Mouse (Mus musculus) midbrain, postnatal 0 days (tissue): Measurements from ENCODE around the gene Rcn2. TPM values are rescaled to one million over a fixed set of nuclear protein-coding genes. Genes with fewer than 3 reads are reported as not detected.

Experiments used
- ATAC-seq: fragments of 200-750 bp; cut with Nextera tagmentation; 2 replicates; pipeline ENCODE4 v1.8.0; 2017; ENCODE audit warnings: moderate number of reproducible peaks, mild to moderate bottlenecking, moderate TSS enrichment, moderate library complexity; ENCODE audit not compliant: low FRiP score
- DNase-seq: peaks from one replicate; pipeline ENCODE4 v3.0.0-alpha.2; 2015; ENCODE audit warnings: low spot score
- H3K27ac ChIP-seq: fragments of 300-500 bp; sonication (generic); 2 replicates; pipeline ENCODE4 v1.5.1; 2014; ENCODE audit warnings: low read depth, mild to moderate bottlenecking, low read length, mixed read lengths
- H3K27me3 ChIP-seq: fragments of 300-500 bp; sonication (generic); 2 replicates; pipeline ENCODE4 v1.6.1; 2014; ENCODE audit warnings: low read length, control low read depth, mixed read lengths; ENCODE audit not compliant: insufficient read depth
- H3K36me3 ChIP-seq: fragments of 300-500 bp; sonication (generic); 2 replicates; pipeline ENCODE4 v1.6.1; 2014; ENCODE audit warnings: low read length, control low read depth, mixed read lengths; ENCODE audit not compliant: insufficient read depth
- H3K4me1 ChIP-seq: fragments of 300-500 bp; sonication (generic); 2 replicates; pipeline ENCODE4 v1.6.1; 2014; ENCODE audit warnings: mild to moderate bottlenecking, control low read depth, antibody characterized with exemption, low read length, mixed read lengths; ENCODE audit not compliant: insufficient read depth
- H3K4me2 ChIP-seq: fragments of 300-500 bp; sonication (generic); 2 replicates; pipeline ENCODE4 v1.6.1; 2014; ENCODE audit warnings: low read depth, mild to moderate bottlenecking, low read length, mixed read lengths; ENCODE audit not compliant: poor library complexity, severe bottlenecking
- H3K4me3 ChIP-seq: fragments of 300-500 bp; sonication (generic); 2 replicates; pipeline ENCODE4 v1.5.1; 2014; ENCODE audit warnings: low read depth, mild to moderate bottlenecking, low read length, moderate library complexity
- H3K9ac ChIP-seq: fragments of 300-500 bp; sonication (generic); replicated peaks from 2 replicates; pipeline ENCODE4 v1.6.1; 2014; ENCODE audit warnings: mild to moderate bottlenecking, low read length, moderate library complexity, mixed read lengths; ENCODE audit not compliant: poor library complexity, severe bottlenecking
- H3K9me3 ChIP-seq: fragments of 300-500 bp; sonication (generic); 2 replicates; pipeline ENCODE4 v1.6.1; 2016; ENCODE audit warnings: low read length, control low read depth
- CTCF ChIP-seq: IDR thresholded peaks from 2 replicates; pipeline ENCODE4 v1.5.1; 2016; ENCODE audit warnings: antibody characterized with exemption, mild to moderate bottlenecking
- WGBS: fragments of 180-500 bp; shearing (Covaris S2); extraction: QIAGEN DNeasy Blood & Tissue Kit; methylation state at CpG from one replicate; pipeline ENCODE4 v1.1.7; 2014; 5-methylcytosine and 5-hydroxymethylcytosine counted together
- polyA plus RNA-seq: library from polyadenylated mRNA; unstranded; fragments of >200 nt; fragmentation: Nextera tagmentation; extraction: Ambion mirVana; gene quantifications from 2 replicates; pipeline ENCODE4 v1.2.1, GENCODE M21; 2015
- total RNA-seq: library from RNA; depleted of rRNA; stranded (reverse); fragments of >200 nt; gene quantifications from 2 replicates; pipeline ENCODE4 v1.2.3, GENCODE M21; 2014; rRNA removed

Rcn2 gene
- total and polyA plus RNA-seq, 2 experiments from 2014 or later: 110 to 295 TPM

DNA sequence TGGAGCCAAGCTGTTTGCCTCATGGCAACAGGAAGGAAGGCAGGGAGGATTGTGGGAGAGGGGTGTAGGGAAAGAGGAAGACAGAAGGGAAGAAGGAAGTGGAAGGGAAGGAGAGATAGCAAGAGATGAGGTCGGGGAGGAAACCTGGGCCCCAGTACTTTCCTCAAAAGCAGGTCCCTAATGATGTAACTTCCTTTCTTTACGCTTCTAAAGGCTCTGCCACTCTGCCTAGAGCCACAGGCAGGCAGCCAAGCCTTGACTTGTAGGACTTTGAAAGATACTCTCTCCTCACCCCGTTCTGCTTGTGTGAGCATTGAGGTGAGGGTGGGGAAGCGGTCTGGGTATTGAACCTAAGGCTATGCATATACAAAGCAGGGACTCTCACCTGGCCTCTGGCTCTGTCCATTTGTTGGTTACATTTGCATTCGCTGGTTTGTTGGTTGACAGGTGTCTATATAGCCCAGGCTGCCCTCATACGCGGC lies 58.4 kb downstream of the Rcn2 start:
- Histone ChIP-seq H3K9me3 (no peaks in the 10 kb centered on the region), H3K4me1 (no peaks in the 10 kb centered on the region), H3K9ac (no peak overlapping the region), H3K4me3 (no peak overlapping the region), H3K27me3 (no peaks in the 10 kb centered on the region), H3K4me2 (no peak overlapping the region), H3K36me3 (no peaks in the 10 kb centered on the region), H3K27ac (no peak overlapping the region)
- no peak for DNase-seq
- ATAC-seq: no peak
- 87% methylated on average over 7 of the region's 7 CpGs for WGBS
- TF ChIP-seq CTCF: no peak

DNA sequence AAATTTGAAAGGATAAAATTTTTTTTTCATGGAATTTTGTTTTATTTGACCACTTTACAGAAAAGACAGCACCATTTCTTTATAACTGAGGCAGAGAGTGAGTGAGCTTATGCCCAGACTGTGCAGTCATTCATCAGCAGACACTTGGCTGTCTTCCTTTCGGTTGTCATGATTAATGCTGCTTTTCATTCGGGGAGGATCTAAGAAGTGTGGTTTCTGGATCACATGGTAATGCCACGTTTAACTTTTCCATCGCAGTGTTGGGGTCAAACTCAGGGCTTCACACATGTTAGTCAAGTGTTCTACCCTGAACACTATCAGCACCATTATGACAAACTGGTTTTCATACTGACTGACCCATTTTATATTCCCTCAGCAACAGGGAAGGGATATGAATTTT lies 59.4 kb downstream of the Rcn2 start:
- H3K36me3 ChIP-seq: no peaks in the 10 kb centered on the region
- no peak overlapping the region for H3K4me3 ChIP-seq
- no peaks in the 10 kb centered on the region for H3K9me3 ChIP-seq
- H3K9ac ChIP-seq: no peak overlapping the region
- H3K27me3 ChIP-seq: no peaks in the 10 kb centered on the region
- no peak overlapping the region for H3K27ac ChIP-seq
- H3K4me1 ChIP-seq: no peaks in the 10 kb centered on the region
- DNase-seq: no peak
- no peak overlapping the region for H3K4me2 ChIP-seq
- ATAC-seq: no peak
- 68% methylated on average over 4 of the region's 4 CpGs for WGBS
- no peak for TF ChIP-seq CTCF

GRCm38 (mm10) chr9:56104921-56105320 lies 63.3 kb downstream of the Rcn2 start:
- TF ChIP-seq CTCF: no peak
- H3K27ac ChIP-seq: no peak overlapping the region
- DNase-seq: no peak

GRCm38 (mm10) chr9:56106274-56107072 lies 64.8 kb downstream of the Rcn2 start:
- Histone ChIP-seq H3K27me3 (no peaks in the 10 kb centered on the region), H3K36me3 (no peaks in the 10 kb centered on the region), H3K9ac (no peak overlapping the region), H3K4me1 (no peaks in the 10 kb centered on the region), H3K4me2 (no peak overlapping the region), H3K9me3 (no peaks in the 10 kb centered on the region), H3K27ac (no peak overlapping the region), H3K4me3 (no peak overlapping the region)
- no peak for TF ChIP-seq CTCF
- WGBS: 75% methylated on average over 6 of the region's 6 CpGs
- ATAC-seq (no peak), DNase-seq (no peak)

More at GRCm38 (mm10) chr9:56104921-56105320, 63.3 kb downstream of the Rcn2 start:
- H3K9ac ChIP-seq: no peak overlapping the region
- no peak overlapping the region for H3K4me2 ChIP-seq
- ATAC-seq: no peak
- H3K4me3 ChIP-seq: no peak overlapping the region
- WGBS: 85% methylated on average over 7 of the region's 7 CpGs
- no peaks in the 10 kb centered on the region for H3K9me3 ChIP-seq
- no peaks in the 10 kb centered on the region for H3K36me3 ChIP-seq
- no peaks in the 10 kb centered on the region for H3K4me1 ChIP-seq
- H3K27me3 ChIP-seq: no peaks in the 10 kb centered on the region

- ATAC-seq (no peak), DNase-seq (no peak)
- Histone ChIP-seq H3K36me3 (no peaks in the 10 kb centered on the region), H3K9me3 (no peaks in the 10 kb centered on the region), H3K9ac (no peak overlapping the region), H3K4me3 (no peak overlapping the region), H3K4me1 (no peaks in the 10 kb centered on the region), H3K27me3 (no peaks in the 10 kb centered on the region), H3K4me2 (no peak overlapping the region), H3K27ac (no peak overlapping the region)
- TF ChIP-seq CTCF: no peak
- 76% methylated on average over 6 of the region's 6 CpGs for WGBS
Measured at GRCm38 (mm10) chr9:56107527-56107926, 65.9 kb downstream of the Rcn2 start.

- no peak overlapping the region for H3K4me3 ChIP-seq
- 87% methylated on average over 5 of the region's 5 CpGs for WGBS
Measured at GRCm38 (mm10) chr9:56108174-56108573, 66.5 kb downstream of the Rcn2 start.

More at GRCm38 (mm10) chr9:56108174-56108573, 66.5 kb downstream of the Rcn2 start:
- TF ChIP-seq CTCF: no peak
- ATAC-seq: no peak
- no peaks in the 10 kb centered on the region for H3K27me3 ChIP-seq
- H3K27ac ChIP-seq: no peak overlapping the region
- H3K9me3 ChIP-seq: no peaks in the 10 kb centered on the region
- no peaks in the 10 kb centered on the region for H3K4me1 ChIP-seq
- H3K9ac ChIP-seq: no peak overlapping the region
- DNase-seq: no peak
- H3K4me2 ChIP-seq: no peak overlapping the region
- no peaks in the 10 kb centered on the region for H3K36me3 ChIP-seq

Other genes with a start within 250 kb of the Rcn2 start
- gene Scaper, start 103.7 kb upstream of the Rcn2 start, total RNA-seq: 40.5 and 45.4 TPM in 2 replicates
- 33.6 and 36.8 TPM in 2 replicates for gene Scaper, start 103.7 kb upstream of the Rcn2 start, polyA plus RNA-seq
- gene 4930563M21Rik, start 31.3 kb upstream of the Rcn2 start, total RNA-seq: not detected in 2 replicates
- gene 4930563M21Rik, start 31.3 kb upstream of the Rcn2 start, polyA plus RNA-seq: not detected in 2 replicates
- gene Pstpip1, start 48.1 kb downstream of the Rcn2 start, total RNA-seq: 0.44 and 1.7 TPM in 2 replicates
- gene Pstpip1, start 48.1 kb downstream of the Rcn2 start, polyA plus RNA-seq: 0.70 and 0.75 TPM in 2 replicates
- gene Tspan3, start 123.6 kb downstream of the Rcn2 start, total RNA-seq: 452 and 511 TPM in 2 replicates
- 674 and 710 TPM in 2 replicates for gene Tspan3, start 123.6 kb downstream of the Rcn2 start, polyA plus RNA-seq